Mouse (Mus musculus): ENCODE measurements around the gene 1700029J07Rik. TPM values are rescaled to one million over a fixed set of nuclear protein-coding genes. Genes with fewer than 3 reads are reported as not detected.

1700029J07Rik gene
- polyA plus RNA-seq, 1 experiment from 2014 or later: 2.9 TPM

DNA sequence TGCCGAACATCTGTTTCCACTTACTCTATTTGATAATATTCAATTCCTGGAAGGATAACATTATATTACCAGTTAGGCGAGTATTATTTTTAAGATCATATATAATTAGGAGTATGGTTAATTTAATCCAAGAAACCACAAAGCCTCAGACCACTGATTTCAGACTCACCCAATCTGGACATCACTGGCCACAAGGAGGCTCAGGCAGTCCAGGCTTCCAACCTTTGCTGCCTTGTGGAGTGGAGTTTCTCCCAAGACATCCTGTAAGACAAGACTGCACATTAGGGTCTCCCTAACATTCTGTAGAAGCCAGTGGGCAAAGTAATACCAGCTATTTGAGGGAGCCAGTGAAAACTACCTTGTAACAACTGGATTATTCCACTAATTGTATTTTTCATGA, 23.2 kb upstream of the 1700029J07Rik start:
- Histone ChIP-seq H3K36me3 (peaks cover 5% of the 10 kb centered on the region; the same call in 1 of the 2 replicates), H3K4me3 (replicated peaks) (0 out of 2 replicates have a peak overlapping the region, but pooled peaks have one; percentile 2), H3K27me3 (replicated peaks) (no peaks in the 10 kb centered on the region), H3K9me3 (no peaks in the 10 kb centered on the region), H3K4me1 (replicated peaks) (no peaks in the 10 kb centered on the region; the same call in 1 of the 2 replicates), H3K9ac (no peak overlapping the region), H3K4me2 (replicated peaks) (peak overlapping the region; percentile 37), H3K27ac (no peak overlapping the region)
- WGBS: 76% methylated on average over 2 of the region's 2 CpGs
- ATAC-seq: no peak

DNA sequence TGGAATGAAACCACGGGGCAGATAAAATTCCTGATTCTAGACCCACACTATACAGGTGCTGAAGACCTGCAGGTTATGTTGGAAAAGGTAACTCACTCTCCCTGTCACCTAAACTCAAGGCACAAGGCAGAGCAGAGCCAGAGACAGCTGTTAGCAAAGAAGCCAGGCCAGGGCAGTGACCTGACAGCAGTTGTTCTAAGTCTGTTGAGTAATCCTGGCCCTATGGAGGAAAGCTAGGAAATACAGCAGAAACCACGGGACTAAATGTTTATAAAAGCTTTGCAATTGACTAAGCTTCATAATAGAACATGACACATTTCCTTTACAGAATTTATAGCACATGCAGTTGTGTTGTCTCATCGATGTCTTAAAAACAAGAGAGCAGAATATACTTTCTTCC, 20.5 kb upstream of the 1700029J07Rik start:
- WGBS: 73% methylated on average over 3 of the region's 3 CpGs
- H3K9me3 ChIP-seq: no peaks in the 10 kb centered on the region
- H3K27ac ChIP-seq: no peak overlapping the region

GRCm38 (mm10) chr8:45994111-45994510, 19.1 kb upstream of the 1700029J07Rik start:
- ATAC-seq: no peak
- H3K4me2 ChIP-seq (replicated peaks): no peak overlapping the region
- no peaks in the 10 kb centered on the region for H3K27me3 ChIP-seq (replicated peaks)
- no peaks in the 10 kb centered on the region for H3K9me3 ChIP-seq
- no peaks in the 10 kb centered on the region; the same call in 1 of the 2 replicates for H3K4me1 ChIP-seq (replicated peaks)
- no peak overlapping the region for H3K9ac ChIP-seq
- no peak overlapping the region for H3K27ac ChIP-seq
- peaks cover 5% of the 10 kb centered on the region; the same call in 1 of the 2 replicates for H3K36me3 ChIP-seq
- no peak overlapping the region for H3K4me3 ChIP-seq (replicated peaks)
- 92% methylated on average over 2 of the region's 2 CpGs for WGBS

More for the DNA sequence above, 20.5 kb upstream of the 1700029J07Rik start:
- no peaks in the 10 kb centered on the region; the same call in 1 of the 2 replicates for H3K4me1 ChIP-seq (replicated peaks)
- H3K4me3 ChIP-seq (replicated peaks): no peak overlapping the region
- no peak overlapping the region for H3K9ac ChIP-seq
- no peak overlapping the region for H3K4me2 ChIP-seq (replicated peaks)
- no peak for ATAC-seq
- peaks cover 5% of the 10 kb centered on the region; the same call in 1 of the 2 replicates for H3K36me3 ChIP-seq
- H3K27me3 ChIP-seq (replicated peaks): no peaks in the 10 kb centered on the region

GRCm38 (mm10) chr8:45990631-45991310, 15.7 kb upstream of the 1700029J07Rik start:
- no peak overlapping the region for H3K4me2 ChIP-seq (replicated peaks)
- H3K36me3 ChIP-seq: peaks cover 10% of the 10 kb centered on the region
- H3K9ac ChIP-seq: no peak overlapping the region
- H3K9me3 ChIP-seq: no peaks in the 10 kb centered on the region
- no peak overlapping the region for H3K4me3 ChIP-seq (replicated peaks)
- no peak overlapping the region for H3K27ac ChIP-seq
- ATAC-seq: no peak
- WGBS: 90% methylated on average over 4 of the region's 4 CpGs
- no peaks in the 10 kb centered on the region for H3K27me3 ChIP-seq (replicated peaks)
- H3K4me1 ChIP-seq (replicated peaks): no peaks in the 10 kb centered on the region

GRCm38 (mm10) chr8:45988189-45988588, 13.1 kb upstream of the 1700029J07Rik start:
- 69% methylated on average over 2 of the region's 2 CpGs for WGBS
- Histone ChIP-seq H3K27me3 (replicated peaks) (no peaks in the 10 kb centered on the region), H3K9me3 (no peaks in the 10 kb centered on the region), H3K36me3 (peaks cover 5% of the 10 kb centered on the region; the same call in 1 of the 2 replicates), H3K4me3 (replicated peaks) (no peak overlapping the region), H3K4me1 (replicated peaks) (no peaks in the 10 kb centered on the region), H3K4me2 (replicated peaks) (no peak overlapping the region), H3K9ac (no peak overlapping the region), H3K27ac (no peak overlapping the region)
- ATAC-seq: no peak

GRCm38 (mm10) chr8:45986665-45987064, 11.6 kb upstream of the 1700029J07Rik start:
- WGBS: 54% methylated on average over 3 of the region's 3 CpGs
- no peak for ATAC-seq
- no peak overlapping the region for H3K9ac ChIP-seq
- no peak overlapping the region for H3K27ac ChIP-seq
- H3K9me3 ChIP-seq: no peaks in the 10 kb centered on the region
- H3K4me3 ChIP-seq (replicated peaks): no peak overlapping the region
- H3K4me1 ChIP-seq (replicated peaks): no peaks in the 10 kb centered on the region
- H3K36me3 ChIP-seq: peaks cover 8% of the 10 kb centered on the region
- H3K4me2 ChIP-seq (replicated peaks): no peak overlapping the region
- H3K27me3 ChIP-seq (replicated peaks): no peaks in the 10 kb centered on the region

DNA sequence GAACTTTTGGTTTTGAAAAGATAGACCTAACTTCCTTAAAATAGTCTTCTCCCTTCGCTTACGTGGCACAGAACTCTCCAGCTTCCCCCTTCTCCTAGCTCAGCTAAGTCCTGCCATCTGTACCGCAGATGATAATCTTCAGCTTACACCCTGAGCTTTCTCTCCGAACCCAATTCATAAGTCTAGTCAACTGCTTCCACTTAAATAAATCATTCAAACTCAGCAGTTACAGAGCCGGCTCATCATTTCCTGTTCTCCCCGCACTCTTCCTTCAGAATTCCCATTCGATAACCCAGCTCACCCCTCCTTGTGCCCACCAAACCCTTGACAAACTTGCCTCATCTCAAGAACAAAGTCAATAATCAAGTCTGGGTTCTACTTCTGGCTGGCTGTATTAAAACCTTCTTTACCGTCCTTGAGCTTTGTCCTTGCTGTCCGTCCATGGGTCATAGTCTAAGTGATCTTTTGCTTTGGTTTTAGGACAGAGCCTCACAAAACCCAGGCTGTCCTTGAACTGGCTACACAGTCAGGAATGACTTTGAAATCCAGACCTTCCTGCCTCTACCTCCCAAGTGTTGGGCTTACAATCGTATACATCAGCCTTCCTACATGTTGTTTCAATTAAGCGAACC, 901 bp upstream of the 1700029J07Rik start:
- Histone ChIP-seq H3K4me1 (replicated peaks) (0 out of 2 replicates have a peak, but pooled peaks cover 7% of the 10 kb centered on the region), H3K27ac (no peak overlapping the region), H3K36me3 (peaks cover 9% of the 10 kb centered on the region; the same call in 1 of the 2 replicates), H3K4me3 (replicated peaks) (peak overlapping the region; percentile 54), H3K27me3 (replicated peaks) (no peaks in the 10 kb centered on the region), H3K4me2 (replicated peaks) (peak overlapping the region; percentile 70), H3K9ac (peak overlapping the region; percentile 51), H3K9me3 (no peaks in the 10 kb centered on the region)
- WGBS: 61% methylated on average over 11 of the region's 11 CpGs
- ATAC-seq: peak; percentile 21

- Histone ChIP-seq H3K9ac (no peak overlapping the region), H3K4me2 (replicated peaks) (peak overlapping the region; percentile 70), H3K27me3 (replicated peaks) (no peaks in the 10 kb centered on the region), H3K27ac (no peak overlapping the region), H3K4me3 (replicated peaks) (no peak overlapping the region), H3K9me3 (no peaks in the 10 kb centered on the region), H3K36me3 (0 out of 2 replicates have a peak, but pooled peaks cover 7% of the 10 kb centered on the region), H3K4me1 (replicated peaks) (0 out of 2 replicates have a peak, but pooled peaks cover 7% of the 10 kb centered on the region)
- WGBS: 72% methylated on average over 8 of the region's 8 CpGs
- no peak for ATAC-seq
Observed at GRCm38 (mm10) chr8:45973988-45974505, 1.0 kb downstream of the 1700029J07Rik start.

GRCm38 (mm10) chr8:45970894-45971293, 4.2 kb downstream of the 1700029J07Rik start:
- 94% methylated on average over 12 of the region's 12 CpGs for WGBS
- no peak for ATAC-seq

GRCm38 (mm10) chr8:45950622-45951021, 24.4 kb downstream of the 1700029J07Rik start:
- 57% methylated on average over 2 of the region's 2 CpGs for WGBS
- no peak overlapping the region for H3K9ac ChIP-seq
- no peaks in the 10 kb centered on the region for H3K27me3 ChIP-seq (replicated peaks)
- H3K4me3 ChIP-seq (replicated peaks): no peak overlapping the region
- ATAC-seq: no peak
- H3K27ac ChIP-seq: no peak overlapping the region
- no peaks in the 10 kb centered on the region for H3K4me1 ChIP-seq (replicated peaks)
- no peaks in the 10 kb centered on the region for H3K36me3 ChIP-seq
- H3K4me2 ChIP-seq (replicated peaks): no peak overlapping the region
- no peaks in the 10 kb centered on the region for H3K9me3 ChIP-seq

More at GRCm38 (mm10) chr8:45970894-45971293, 4.2 kb downstream of the 1700029J07Rik start:
- Histone ChIP-seq H3K9me3 (no peaks in the 10 kb centered on the region), H3K4me2 (replicated peaks) (no peak overlapping the region), H3K27me3 (replicated peaks) (no peaks in the 10 kb centered on the region), H3K36me3 (no peaks in the 10 kb centered on the region), H3K9ac (no peak overlapping the region), H3K4me3 (replicated peaks) (no peak overlapping the region), H3K27ac (no peak overlapping the region), H3K4me1 (replicated peaks) (0 out of 2 replicates have a peak, but pooled peaks cover 4% of the 10 kb centered on the region)

DNA sequence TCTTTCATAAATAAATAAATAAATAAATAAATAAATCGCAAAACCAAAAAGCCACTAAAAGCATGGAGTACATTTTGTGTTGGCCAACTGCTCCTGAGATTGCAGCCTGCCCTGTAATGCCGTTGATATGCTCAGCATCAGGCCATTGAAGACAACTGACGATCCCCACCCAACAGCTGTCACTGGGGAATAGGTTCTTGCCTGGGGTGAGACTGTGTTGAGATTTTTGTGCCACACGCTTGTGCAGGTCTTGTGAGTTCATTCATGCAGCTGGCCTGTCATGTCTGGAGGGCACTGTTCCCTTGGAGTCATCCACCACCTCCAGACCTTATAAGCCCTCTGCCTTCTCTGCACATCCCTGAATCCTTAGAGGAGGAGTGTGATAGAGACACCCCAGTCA, 28.8 kb downstream of the 1700029J07Rik start:
- Histone ChIP-seq H3K4me3 (replicated peaks) (no peak overlapping the region), H3K4me2 (replicated peaks) (no peak overlapping the region), H3K27me3 (replicated peaks) (no peaks in the 10 kb centered on the region), H3K9ac (no peak overlapping the region), H3K4me1 (replicated peaks) (no peaks in the 10 kb centered on the region), H3K27ac (no peak overlapping the region), H3K36me3 (no peaks in the 10 kb centered on the region), H3K9me3 (no peaks in the 10 kb centered on the region)
- no peak for ATAC-seq
- 93% methylated on average over 4 of the region's 4 CpGs for WGBS

GRCm38 (mm10) chr8:45936986-45937385, 38.1 kb downstream of the 1700029J07Rik start:
- Histone ChIP-seq H3K4me1 (replicated peaks) (0 out of 2 replicates have a peak, but pooled peaks cover 3% of the 10 kb centered on the region), H3K36me3 (no peaks in the 10 kb centered on the region), H3K9me3 (no peaks in the 10 kb centered on the region), H3K4me2 (replicated peaks) (no peak overlapping the region), H3K4me3 (replicated peaks) (no peak overlapping the region), H3K9ac (no peak overlapping the region), H3K27ac (no peak overlapping the region), H3K27me3 (replicated peaks) (no peaks in the 10 kb centered on the region)
- no peak for ATAC-seq
- 85% methylated on average over 9 of the region's 9 CpGs for WGBS

All from intestine, embryonic 15.5 days (tissue).